Mouse (Mus musculus): ENCODE measurements around the gene Rnasel.
"Not testable (repeated sequence)": the region's sequence is repeated elsewhere in the genome, so short reads cannot be mapped to it uniquely, and the experiment has no call there.

Rnasel gene

GRCm38 (mm10) chr1:153767281-153767680 lies 18.1 kb downstream of the Rnasel start:
- DNase-seq (ENCODE audit: extremely low spot score, low read depth, low spot score): no peak

- DNase-seq (ENCODE audit: extremely low spot score, low read depth, low spot score): no peak
These were observed 19.2 kb downstream of the Rnasel start for GRCm38 (mm10) chr1:153768465-153768864.

- DNase-seq (ENCODE audit: extremely low spot score, low read depth, low spot score): not testable (repeated sequence)
These were observed 20.3 kb downstream of the Rnasel start for GRCm38 (mm10) chr1:153769571-153769970.

- no peak for DNase-seq (ENCODE audit: extremely low spot score, low read depth, low spot score)
These were observed 21.0 kb downstream of the Rnasel start for GRCm38 (mm10) chr1:153769998-153770775.

- DNase-seq (ENCODE audit: extremely low spot score, low read depth, low spot score): no peak
These were observed 21.5 kb downstream of the Rnasel start for GRCm38 (mm10) chr1:153770776-153771167.

GRCm38 (mm10) chr1:153775174-153775573 lies 25.9 kb downstream of the Rnasel start:
- no peak for DNase-seq (ENCODE audit: extremely low spot score, low read depth, low spot score)

GRCm38 (mm10) chr1:153776257-153776656 lies 27.0 kb downstream of the Rnasel start:
- no peak for DNase-seq (ENCODE audit: extremely low spot score, low read depth, low spot score)

GRCm38 (mm10) chr1:153778205-153778604 lies 29.0 kb downstream of the Rnasel start:
- no peak for DNase-seq (ENCODE audit: extremely low spot score, low read depth, low spot score)

- DNase-seq (ENCODE audit: extremely low spot score, low read depth, low spot score): no peak
These were observed 34.1 kb downstream of the Rnasel start for GRCm38 (mm10) chr1:153783339-153783738.

- DNase-seq (ENCODE audit: extremely low spot score, low read depth, low spot score): no peak
These were observed 36.4 kb downstream of the Rnasel start for GRCm38 (mm10) chr1:153785608-153786007.

- no peak for DNase-seq (ENCODE audit: extremely low spot score, low read depth, low spot score)
These were observed 41.5 kb downstream of the Rnasel start for GRCm38 (mm10) chr1:153790708-153791107.

- no peak for DNase-seq (ENCODE audit: extremely low spot score, low read depth, low spot score)
These were observed 45.0 kb downstream of the Rnasel start for GRCm38 (mm10) chr1:153794241-153794640.

- DNase-seq (ENCODE audit: extremely low spot score, low read depth, low spot score): no peak
These were observed 53.5 kb downstream of the Rnasel start for GRCm38 (mm10) chr1:153802691-153803090.

- no peak for DNase-seq (ENCODE audit: extremely low spot score, low read depth, low spot score)
These were observed 54.3 kb downstream of the Rnasel start for GRCm38 (mm10) chr1:153803530-153803929.

GRCm38 (mm10) chr1:153807390-153807993 lies 58.3 kb downstream of the Rnasel start:
- peak; percentile 28 for DNase-seq (ENCODE audit: extremely low spot score, low read depth, low spot score)

All from hindlimb bud, embryonic 11.5 days (tissue).